Mouse (Mus musculus): Measurements from ENCODE around the gene Capn5. TPM values are rescaled to one million over a fixed set of nuclear protein-coding genes. Genes with fewer than 3 reads are reported as not detected.

Gene Capn5
- total and polyA plus RNA-seq, 2 experiments from 2014 or later, result 22.6 to 39.2 TPM

DNA sequence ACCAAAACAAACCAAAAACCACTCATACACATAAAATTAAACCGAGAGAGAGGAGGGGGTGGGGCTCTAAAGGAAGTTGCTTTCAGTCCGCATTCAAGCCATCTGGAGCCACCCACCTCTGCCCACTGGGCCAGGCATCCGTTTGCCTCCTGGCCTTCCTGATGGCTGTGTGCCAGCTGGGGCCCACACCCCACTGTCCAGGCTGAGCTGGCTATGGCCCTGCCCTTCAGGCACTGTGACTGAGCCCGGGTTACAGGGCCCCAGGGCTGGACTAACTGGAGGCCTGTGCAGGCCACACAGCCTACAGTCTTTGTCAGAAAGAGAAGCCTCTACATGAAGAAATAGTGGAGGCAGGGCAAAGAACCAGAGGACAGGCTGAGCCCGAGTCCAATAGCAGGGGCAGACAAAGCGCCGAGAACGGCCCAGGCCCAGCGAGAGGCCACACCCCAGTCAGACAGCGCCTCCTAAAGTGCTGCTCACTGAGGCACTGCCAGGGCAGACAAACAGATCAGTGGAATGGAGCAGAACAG is 13.0 kb downstream of the Capn5 start:
- no peak overlapping the region for H3K4me2 ChIP-seq (ENCODE audit: low read depth)
- no peaks in the 10 kb centered on the region for H3K27me3 ChIP-seq (ENCODE audit: insufficient read depth, low read length)
- H3K4me3 ChIP-seq (ENCODE audit: low read depth, low read length), result no peak overlapping the region
- H3K4me1 ChIP-seq (ENCODE audit: insufficient read depth), result no peaks in the 10 kb centered on the region
- H3K9ac ChIP-seq, result no peak overlapping the region
- DNase-seq (no peak), ATAC-seq (no peak)
- no peak for TF ChIP-seq CTCF (IDR thresholded peaks at IDR 0.05; ENCODE audit: low read depth)
- no peak overlapping the region for H3K27ac ChIP-seq (ENCODE audit: low read depth, low read length)
- peaks cover 13% of the 10 kb centered on the region for H3K36me3 ChIP-seq (ENCODE audit: insufficient read depth)
- 58% methylated on average over 10 of the region's 10 CpGs for WGBS
- no peaks in the 10 kb centered on the region for H3K9me3 ChIP-seq (ENCODE audit: low read length)

DNA sequence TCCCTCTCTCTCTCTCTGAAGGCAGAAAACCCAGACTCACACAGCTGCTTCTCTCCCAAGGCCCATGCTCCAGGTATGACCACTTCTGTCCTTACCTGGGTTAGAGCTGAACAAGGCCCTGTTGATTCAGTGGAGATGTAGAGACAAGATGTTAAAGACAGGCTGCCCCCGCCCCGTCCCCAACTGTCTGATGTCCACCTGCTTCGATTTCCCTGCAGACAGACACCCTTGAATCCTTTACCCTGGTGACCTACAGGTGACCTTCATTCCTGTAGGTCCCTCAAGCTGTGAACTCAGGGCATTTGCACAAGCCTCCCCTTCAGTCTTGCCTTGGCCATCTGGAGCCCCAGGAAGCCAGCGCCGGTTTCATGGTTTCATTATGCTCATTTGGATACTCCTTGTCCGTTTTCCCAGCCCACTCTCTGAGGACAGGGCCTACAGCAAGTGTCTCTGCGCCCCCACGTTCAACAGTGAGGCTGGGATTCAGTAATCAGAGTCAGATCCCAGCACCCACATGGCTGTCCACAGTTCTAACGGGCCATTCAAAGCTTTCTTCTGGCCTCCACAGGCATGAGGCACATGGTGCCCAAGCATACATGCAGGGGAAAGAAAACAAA is 13.6 kb downstream of the Capn5 start:
- no peak overlapping the region for H3K4me3 ChIP-seq (ENCODE audit: low read depth, low read length)
- no peaks in the 10 kb centered on the region for H3K4me1 ChIP-seq (ENCODE audit: insufficient read depth)
- DNase-seq, result no peak
- no peak overlapping the region for H3K27ac ChIP-seq (ENCODE audit: low read depth, low read length)
- no peak overlapping the region for H3K9ac ChIP-seq
- peaks cover 14% of the 10 kb centered on the region for H3K36me3 ChIP-seq (ENCODE audit: insufficient read depth)
- no peak for ATAC-seq
- no peaks in the 10 kb centered on the region for H3K27me3 ChIP-seq (ENCODE audit: insufficient read depth, low read length)
- H3K9me3 ChIP-seq (ENCODE audit: low read length), result no peaks in the 10 kb centered on the region
- TF ChIP-seq CTCF (IDR thresholded peaks at IDR 0.05; ENCODE audit: low read depth), result no peak
- WGBS, result 82% methylated on average over 9 of the region's 9 CpGs
- H3K4me2 ChIP-seq (ENCODE audit: low read depth), result no peak overlapping the region

DNA sequence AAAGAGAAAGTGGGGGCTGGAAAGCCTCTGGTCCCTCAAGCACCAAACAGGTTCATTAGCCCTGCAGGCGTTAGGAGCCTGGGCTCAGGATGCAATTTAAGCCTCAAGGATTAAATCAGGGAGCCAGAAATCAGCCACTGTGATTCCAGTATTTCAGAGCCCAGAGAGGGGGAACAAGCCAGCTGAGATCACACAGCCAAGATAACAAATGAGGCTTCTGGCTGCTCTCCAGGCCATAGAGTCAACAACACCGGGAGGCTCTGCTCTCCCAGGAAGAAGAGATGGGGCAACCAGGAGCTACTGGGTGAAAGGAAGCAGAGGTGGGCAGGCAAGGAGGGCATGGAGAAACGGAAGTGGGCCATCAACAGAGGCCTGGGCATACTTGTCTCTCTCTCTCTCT is 14.4 kb downstream of the Capn5 start:
- no peak for ATAC-seq
- Histone ChIP-seq H3K36me3 (ENCODE audit: insufficient read depth) (peaks cover 14% of the 10 kb centered on the region), H3K27me3 (ENCODE audit: insufficient read depth, low read length) (no peaks in the 10 kb centered on the region), H3K9ac (no peak overlapping the region), H3K4me1 (ENCODE audit: insufficient read depth) (no peaks in the 10 kb centered on the region), H3K9me3 (ENCODE audit: low read length) (no peaks in the 10 kb centered on the region), H3K4me2 (ENCODE audit: low read depth) (no peak overlapping the region), H3K4me3 (ENCODE audit: low read depth, low read length) (no peak overlapping the region), H3K27ac (ENCODE audit: low read depth, low read length) (no peak overlapping the region)
- TF ChIP-seq CTCF (IDR thresholded peaks at IDR 0.05; ENCODE audit: low read depth), result no peak
- WGBS, result 42% methylated on average over 3 of the region's 3 CpGs
- no peak for DNase-seq

DNA sequence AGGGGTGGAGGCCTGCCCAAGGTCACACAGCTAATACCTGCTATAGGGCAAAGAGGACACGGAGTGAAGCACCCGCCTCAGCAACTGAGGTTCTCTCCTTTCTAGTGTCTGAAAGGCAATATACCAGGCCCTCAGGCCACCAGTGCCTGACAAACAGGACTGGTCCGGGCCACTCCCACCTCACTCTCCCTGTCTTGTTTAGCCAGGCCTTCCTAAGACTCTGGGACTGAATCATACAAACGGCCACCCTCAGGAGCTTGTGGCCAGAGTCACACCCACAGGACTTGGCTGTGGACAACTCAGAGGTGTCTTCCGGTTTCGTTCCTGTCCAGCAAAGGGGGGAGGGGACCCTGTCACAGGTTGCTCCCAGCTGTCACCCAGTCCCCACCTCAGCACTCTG is 15.8 kb downstream of the Capn5 start:
- DNase-seq (no peak), ATAC-seq (no peak)
- Histone ChIP-seq H3K27me3 (ENCODE audit: insufficient read depth, low read length) (no peaks in the 10 kb centered on the region), H3K9ac (no peak overlapping the region), H3K4me1 (ENCODE audit: insufficient read depth) (no peaks in the 10 kb centered on the region), H3K9me3 (ENCODE audit: low read length) (no peaks in the 10 kb centered on the region), H3K36me3 (ENCODE audit: insufficient read depth) (peaks cover 14% of the 10 kb centered on the region), H3K4me2 (ENCODE audit: low read depth) (no peak overlapping the region), H3K27ac (ENCODE audit: low read depth, low read length) (no peak overlapping the region), H3K4me3 (ENCODE audit: low read depth, low read length) (no peak overlapping the region)
- WGBS, result 90% methylated on average over 6 of the region's 6 CpGs
- no peak for TF ChIP-seq CTCF (IDR thresholded peaks at IDR 0.05; ENCODE audit: low read depth)

DNA sequence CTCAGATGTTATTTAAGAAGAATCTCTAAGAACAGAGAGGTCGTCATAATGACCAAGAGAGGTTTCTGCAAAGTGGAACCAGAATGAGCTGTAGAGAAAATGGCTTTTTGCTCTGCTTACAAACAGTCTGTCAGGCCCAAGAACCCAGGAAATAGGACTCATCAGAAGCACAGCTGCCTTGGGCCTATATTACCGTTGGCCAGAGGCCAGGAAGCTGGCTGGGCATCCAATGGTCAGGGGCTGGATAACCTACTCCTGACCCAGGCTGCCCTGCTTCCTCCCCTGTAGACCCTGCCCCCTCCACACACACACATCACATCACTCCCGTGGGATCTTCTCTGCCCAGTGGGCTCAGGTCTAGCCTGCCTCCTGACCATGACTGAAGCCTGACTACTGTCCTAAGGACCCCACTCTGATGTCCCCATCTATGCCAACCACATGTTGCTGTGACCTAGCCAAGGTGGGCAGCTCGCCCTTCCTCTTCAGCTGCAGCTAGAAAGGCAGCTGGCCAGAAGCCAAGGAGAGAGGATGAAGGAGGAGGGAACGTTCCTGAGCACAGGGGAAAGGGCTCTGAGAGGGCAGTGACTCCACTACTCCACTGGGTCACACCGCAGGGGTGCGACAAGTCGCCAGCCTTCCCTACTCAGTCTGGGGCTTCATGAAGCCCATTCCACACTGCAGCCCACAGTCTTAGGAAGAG is 17.9 kb downstream of the Capn5 start:
- H3K36me3 ChIP-seq (ENCODE audit: insufficient read depth), result peaks cover 18% of the 10 kb centered on the region

DNA sequence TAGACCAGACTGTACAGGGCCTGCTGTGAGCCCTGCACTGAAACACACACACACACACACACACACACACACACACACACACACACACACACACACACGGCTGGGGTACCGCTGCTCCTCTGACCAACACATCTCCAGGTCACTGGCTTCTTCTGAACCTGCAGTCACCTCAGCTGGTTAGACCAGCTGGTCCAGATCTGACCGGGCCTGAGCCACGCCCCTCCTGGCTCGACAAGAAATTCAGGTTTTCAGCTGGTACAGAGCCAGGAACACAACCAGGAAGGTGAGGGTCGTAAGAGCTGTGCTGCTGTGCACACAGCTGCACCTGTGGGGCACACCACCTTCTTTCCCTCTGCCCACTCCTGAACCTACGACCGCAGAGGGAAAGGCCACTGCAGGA is 19.6 kb downstream of the Capn5 start:
- Histone ChIP-seq H3K27ac (ENCODE audit: low read depth, low read length) (no peak overlapping the region), H3K4me2 (ENCODE audit: low read depth) (no peak overlapping the region), H3K36me3 (ENCODE audit: insufficient read depth) (peaks cover 18% of the 10 kb centered on the region), H3K9ac (no peak overlapping the region), H3K4me1 (ENCODE audit: insufficient read depth) (no peaks in the 10 kb centered on the region), H3K9me3 (ENCODE audit: low read length) (no peaks in the 10 kb centered on the region), H3K27me3 (ENCODE audit: insufficient read depth, low read length) (no peaks in the 10 kb centered on the region), H3K4me3 (ENCODE audit: low read depth, low read length) (no peak overlapping the region)
- no peak for DNase-seq
- WGBS, result 63% methylated on average over 8 of the region's 8 CpGs
- TF ChIP-seq CTCF (IDR thresholded peaks at IDR 0.05; ENCODE audit: low read depth), result no peak
- ATAC-seq, result no peak

More for the DNA sequence above, 17.9 kb downstream of the Capn5 start:
- WGBS, result 59% methylated on average over 8 of the region's 8 CpGs
- H3K9me3 ChIP-seq (ENCODE audit: low read length), result no peaks in the 10 kb centered on the region
- no peak overlapping the region for H3K27ac ChIP-seq (ENCODE audit: low read depth, low read length)
- H3K4me1 ChIP-seq (ENCODE audit: insufficient read depth), result no peaks in the 10 kb centered on the region
- ATAC-seq (no peak), DNase-seq (no peak)
- no peak overlapping the region for H3K4me3 ChIP-seq (ENCODE audit: low read depth, low read length)
- no peak overlapping the region for H3K4me2 ChIP-seq (ENCODE audit: low read depth)
- TF ChIP-seq CTCF (IDR thresholded peaks at IDR 0.05; ENCODE audit: low read depth), result no peak
- no peaks in the 10 kb centered on the region for H3K27me3 ChIP-seq (ENCODE audit: insufficient read depth, low read length)
- no peak overlapping the region for H3K9ac ChIP-seq

DNA sequence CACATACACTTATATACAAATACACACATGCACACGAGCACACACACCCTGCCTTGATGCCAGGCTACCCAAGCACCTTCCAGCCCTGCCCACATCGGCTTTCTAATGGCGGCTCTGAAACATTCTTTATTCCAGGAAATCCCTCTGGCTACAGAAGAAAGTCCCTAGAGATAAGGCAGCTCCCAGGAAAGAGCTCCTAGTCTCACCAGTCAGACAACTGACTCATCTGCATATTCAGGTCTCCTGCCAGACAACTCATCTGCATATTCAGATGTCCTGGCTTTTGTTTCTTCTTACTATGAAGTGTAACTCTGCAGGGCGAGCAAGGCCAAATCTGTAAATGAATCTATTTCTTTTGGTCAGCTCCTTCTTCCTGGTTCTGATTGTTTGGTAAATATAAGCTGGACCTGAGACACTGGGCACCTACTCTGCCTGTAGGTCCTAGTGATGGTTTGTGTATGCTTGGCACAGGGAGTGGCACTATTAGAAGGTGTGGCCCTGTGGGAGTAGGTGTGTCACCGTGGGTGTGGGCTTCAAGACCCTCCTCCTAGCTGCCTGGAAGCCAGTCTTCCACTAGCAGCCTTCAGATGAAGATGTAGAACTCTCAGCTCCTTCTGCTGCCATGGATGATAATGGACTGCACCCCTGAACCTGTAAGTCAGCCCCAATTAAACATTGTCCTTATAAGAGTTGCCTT is 20.3 kb downstream of the Capn5 start:
- no peak overlapping the region for H3K27ac ChIP-seq (ENCODE audit: low read depth, low read length)

More for the DNA sequence above, 20.3 kb downstream of the Capn5 start:
- peaks cover 18% of the 10 kb centered on the region for H3K36me3 ChIP-seq (ENCODE audit: insufficient read depth)
- no peak; the same call in 1 of the 2 replicates for ATAC-seq
- no peaks in the 10 kb centered on the region for H3K9me3 ChIP-seq (ENCODE audit: low read length)
- no peak overlapping the region for H3K4me3 ChIP-seq (ENCODE audit: low read depth, low read length)
- no peak for TF ChIP-seq CTCF (IDR thresholded peaks at IDR 0.05; ENCODE audit: low read depth)
- H3K27me3 ChIP-seq (ENCODE audit: insufficient read depth, low read length), result no peaks in the 10 kb centered on the region
- H3K9ac ChIP-seq, result no peak overlapping the region
- no peaks in the 10 kb centered on the region for H3K4me1 ChIP-seq (ENCODE audit: insufficient read depth)
- no peak for DNase-seq
- H3K4me2 ChIP-seq (ENCODE audit: low read depth), result no peak overlapping the region
- 50% methylated on average over 5 of the region's 5 CpGs for WGBS
